8 mouse cellular contexts compared by ENCODE assay signal in the genomic region with DNA sequence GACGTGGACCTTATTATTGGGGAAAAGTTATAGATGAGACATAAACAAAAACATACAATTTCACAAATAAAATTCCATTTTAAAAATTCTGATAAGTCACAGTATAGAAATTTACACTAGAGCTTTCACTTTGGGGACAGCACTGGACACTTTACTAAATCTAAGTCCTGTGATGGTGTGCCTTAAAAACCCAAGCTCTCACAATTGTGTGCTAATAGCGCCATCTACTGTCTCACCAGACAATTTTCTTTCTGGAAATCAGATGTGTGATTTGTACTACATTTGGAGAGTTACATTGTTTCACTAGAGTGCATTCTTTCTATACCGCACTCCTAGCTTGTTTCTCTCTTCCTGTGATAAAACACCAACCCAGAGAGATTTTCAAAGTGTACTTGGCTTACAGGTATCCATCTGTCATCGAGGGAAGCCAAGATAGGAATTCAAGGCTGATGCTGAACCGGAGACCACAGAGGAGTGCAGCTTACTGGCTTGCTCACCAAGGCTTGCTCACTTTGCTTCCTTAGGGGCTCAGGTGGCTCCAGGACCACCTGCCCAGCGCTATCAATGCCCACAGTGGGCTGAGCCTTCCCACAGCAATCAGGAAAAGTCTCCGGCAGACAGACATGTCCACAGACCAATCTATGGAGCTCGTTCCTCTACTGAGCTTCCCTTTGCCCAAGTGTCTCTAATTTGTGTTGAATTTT. TPM values are rescaled to one million over a fixed set of nuclear protein-coding genes. Genes with fewer than 3 reads are reported as not detected.
DNase-seq lines count a peak whose midpoint lies in the region; ATAC-seq and TF ChIP-seq lines count a peak whose summit lies in the region.

No protein-coding gene starts in this region.

- no peaks in the 10 kb centered on the region for H3K36me3 ChIP-seq in heart, postnatal 0 days (replicated peaks; ENCODE audit: control insufficient read depth, insufficient read depth, low read length)
- H3K36me3 ChIP-seq in forebrain, postnatal 0 days (ENCODE audit: insufficient read depth): no peaks in the 10 kb centered on the region

- H3K4me3 ChIP-seq in heart, postnatal 0 days (ENCODE audit: low read depth, low read length): no peak overlapping the region
- no peak overlapping the region for H3K4me3 ChIP-seq in forebrain, postnatal 0 days (ENCODE audit: low read depth, low read length)

- no peak overlapping the region for H3K27ac ChIP-seq in heart, postnatal 0 days (ENCODE audit: low read depth)
- no peak overlapping the region for H3K27ac ChIP-seq in forebrain, postnatal 0 days (ENCODE audit: low read depth, low read length)

- no peaks in the 10 kb centered on the region for H3K4me1 ChIP-seq in heart, postnatal 0 days (ENCODE audit: control insufficient read depth, insufficient read depth)
- H3K4me1 ChIP-seq in forebrain, postnatal 0 days (ENCODE audit: insufficient read depth): no peaks in the 10 kb centered on the region

- DNase-seq in heart, postnatal 0 days (ENCODE audit: low spot score): peak; percentile 84
- no peak for DNase-seq in heart, adult 9 months (ENCODE audit: low spot score in 2 of 2)
- peak; percentile 82 for DNase-seq in 416B (ENCODE audit: low read depth)
- peak; percentile 58 for DNase-seq in ES-CJ7 (ENCODE audit: low read depth, low spot score)
- peak; percentile 81 for DNase-seq in forebrain, postnatal 0 days
- DNase-seq in urinary bladder, postnatal 25 days (ENCODE audit: low spot score): no peak
- DNase-seq in gastrocnemius, adult 8-10 months (ENCODE audit: low spot score in 2 of 2): no peak

- TF ChIP-seq EP300 in heart, postnatal 0 days (IDR thresholded peaks at IDR 0.05; ENCODE audit: low read depth): no peak

- H3K9ac ChIP-seq in heart, postnatal 0 days (replicated peaks; ENCODE audit: low read depth, low read length): no peak overlapping the region
- no peak overlapping the region for H3K9ac ChIP-seq in forebrain, postnatal 0 days

- no peaks in the 10 kb centered on the region for H3K27me3 ChIP-seq in heart, postnatal 0 days (ENCODE audit: control insufficient read depth, insufficient read depth, low read length)
- H3K27me3 ChIP-seq in forebrain, postnatal 0 days (ENCODE audit: insufficient read depth, low read length): no peaks in the 10 kb centered on the region

- no peaks in the 10 kb centered on the region for H3K9me3 ChIP-seq in heart, postnatal 0 days (replicated peaks; ENCODE audit: control insufficient read depth, low read length)
- no peaks in the 10 kb centered on the region for H3K9me3 ChIP-seq in forebrain, postnatal 0 days (ENCODE audit: low read length)

- WGBS in heart, postnatal 0 days: 50% methylated on average over 8 of the region's 8 CpGs
- WGBS in forebrain, postnatal 0 days: 49% methylated on average over 8 of the region's 8 CpGs

- peak; percentile 29; the same call in 1 of the 2 replicates for ATAC-seq in heart, postnatal 0 days (ENCODE audit: insufficient read depth, low read depth)
- ATAC-seq in forebrain, postnatal 0 days: peak; percentile 56
- ATAC-seq in megakaryocyte-erythroid progenitor cell, adult 5-6 weeks (replicated peaks; ENCODE audit: low FRiP score, low TSS enrichment, poor library complexity, severe bottlenecking): peak; percentile 73

- no peak overlapping the region for H3K4me2 ChIP-seq in heart, postnatal 0 days (ENCODE audit: low read depth, low read length)
- no peak overlapping the region for H3K4me2 ChIP-seq in forebrain, postnatal 0 days (ENCODE audit: low read depth)

- TF ChIP-seq CTCF in heart, postnatal 0 days (IDR thresholded peaks at IDR 0.05; ENCODE audit: low read depth): peak; percentile 81
- peak; percentile 89 for TF ChIP-seq CTCF in forebrain, postnatal 0 days (IDR thresholded peaks at IDR 0.05; ENCODE audit: low read depth)

RNA-seq across cellular contexts. Expression of a gene that starts 21.0 kb away (rescaled TPM):
- 26.0 and 30.0 TPM in 2 replicates for total RNA-seq in heart, postnatal 0 days (2014; rRNA removed; ENCODE audit: low replicate concordance)
- 47.5 and 48.0 TPM in 2 replicates for polyA plus RNA-seq in heart, postnatal 0 days (2015; fragmentation: Nextera tagmentation; extraction: Ambion mirVana)
- total RNA-seq in forebrain, postnatal 0 days (2014; rRNA removed): 132 and 134 TPM in 2 replicates
- 147 and 178 TPM in 2 replicates for polyA plus RNA-seq in forebrain, postnatal 0 days (2015; fragmentation: Nextera tagmentation; extraction: Ambion mirVana)
- total RNA-seq in megakaryocyte-erythroid progenitor cell, adult 5-6 weeks (2014; fragmentation: Nextera tagmentation): 56.9 and 59.1 TPM in 2 replicates
- total RNA-seq in megakaryocyte-erythroid progenitor cell, adult 5-6 weeks (2017): 49.5 and 84.8 TPM in 2 replicates
- total RNA-seq in gastrocnemius, adult 8-10 months (2022): 10 to 100 TPM; 31.2 to 34.2 (median 32.8) TPM

RNA-seq across cellular contexts. Expression of a gene that starts 33.3 kb away (rescaled TPM):
- total RNA-seq in heart, postnatal 0 days (2014; rRNA removed; ENCODE audit: low replicate concordance): 104 and 108 TPM in 2 replicates
- 18.8 and 21.0 TPM in 2 replicates for polyA plus RNA-seq in heart, postnatal 0 days (2015; fragmentation: Nextera tagmentation; extraction: Ambion mirVana)
- total RNA-seq in forebrain, postnatal 0 days (2014; rRNA removed): 6.5 and 9.6 TPM in 2 replicates
- 1.0 and 1.8 TPM in 2 replicates for polyA plus RNA-seq in forebrain, postnatal 0 days (2015; fragmentation: Nextera tagmentation; extraction: Ambion mirVana)
- not detected in 2 replicates for total RNA-seq in megakaryocyte-erythroid progenitor cell, adult 5-6 weeks (2014; fragmentation: Nextera tagmentation)
- total RNA-seq in megakaryocyte-erythroid progenitor cell, adult 5-6 weeks (2017): not detected in 2 replicates
- 100 to 1,000 TPM; 124 to 153 (median 134) TPM for total RNA-seq in gastrocnemius, adult 8-10 months (2022)

Comparison
In these comparisons a context has a peak if more than half of its experiments do, and no peak if none do; other contexts are left out.
1. DNase-seq: peak in heart, postnatal 0 days (single experiment), 416B (single experiment), ES-CJ7 (single experiment) and forebrain, postnatal 0 days (single experiment); none in heart, adult 9 months (0 of 2), urinary bladder, postnatal 25 days (single experiment) and gastrocnemius, adult 8-10 months (0 of 2).
2. Peak in every context shown above with its lines, with median percentiles within 50 percentile points of each other: ATAC-seq.